Mouse (Mus musculus) ES-Bruce4 (cell line): ENCODE measurements around the gene Xcl1. TPM values are rescaled to one million over a fixed set of nuclear protein-coding genes. Genes with fewer than 3 reads are reported as not detected.
"Not testable (repeated sequence)": the region's sequence is repeated elsewhere in the genome, so short reads cannot be mapped to it uniquely, and the experiment has no call there.

Experiments
- H3K27ac ChIP-seq: 2 replicates; pipeline ENCODE4 v1.5.1; 2012; ENCODE audit warnings: low read length, inconsistent platforms; ENCODE audit not compliant: insufficient read depth
- H3K27me3 ChIP-seq: 2 replicates; pipeline ENCODE4 v1.6.1; 2012; ENCODE audit warnings: mild to moderate bottlenecking, low read length, inconsistent platforms; ENCODE audit not compliant: control insufficient read depth, poor library complexity, insufficient read depth, severe bottlenecking
- H3K36me3 ChIP-seq: 2 replicates; pipeline ENCODE4 v1.6.1; 2012; ENCODE audit warnings: inconsistent platforms, mild to moderate bottlenecking, low read length, moderate library complexity; ENCODE audit not compliant: control insufficient read depth, poor library complexity, insufficient read depth, severe bottlenecking
- H3K4me1 ChIP-seq: one replicate; pipeline ENCODE4 v1.8.1; 2011; ENCODE audit warnings: low read length; ENCODE audit not compliant: control insufficient read depth, insufficient read depth
- H3K4me3 ChIP-seq: 2 replicates; pipeline ENCODE4 v1.5.1; 2011; ENCODE audit warnings: low read depth, mild to moderate bottlenecking, low read length
- H3K9ac ChIP-seq: 2 replicates; pipeline ENCODE4 v1.6.1; 2012; ENCODE audit warnings: low read depth, mild to moderate bottlenecking, inconsistent platforms; ENCODE audit not compliant: poor library complexity, severe bottlenecking
- H3K9me3 ChIP-seq: replicated peaks from 2 replicates; pipeline ENCODE4 v1.6.1; 2012; ENCODE audit warnings: mild to moderate bottlenecking, low read length, inconsistent platforms; ENCODE audit not compliant: control insufficient read depth, poor library complexity, insufficient read depth, severe bottlenecking
- CTCF ChIP-seq: IDR thresholded peaks from one replicate; pipeline ENCODE4 v1.8.1; 2011; ENCODE audit warnings: low read depth, low read length
- EP300 ChIP-seq: IDR thresholded peaks from 2 replicates; pipeline ENCODE4 v1.6.1; 2011; ENCODE audit warnings: low read depth, low read length; ENCODE audit not compliant: insufficient read depth
- POLR2A ChIP-seq: IDR thresholded peaks from one replicate; pipeline ENCODE4 v1.8.1; 2011; ENCODE audit warnings: low read length; ENCODE audit not compliant: insufficient read depth
- polyA plus RNA-seq: library from polyadenylated mRNA; stranded (reverse); fragments of >200 nt; gene quantifications from 2 replicates; pipeline ENCODE4 v1.2.4, GENCODE M21; 2011; ENCODE audit warnings: low read depth; ENCODE audit not compliant: missing spikeins, insufficient read depth, insufficient read length

Xcl1 gene
- not detected in 2 replicates for polyA plus RNA-seq

DNA sequence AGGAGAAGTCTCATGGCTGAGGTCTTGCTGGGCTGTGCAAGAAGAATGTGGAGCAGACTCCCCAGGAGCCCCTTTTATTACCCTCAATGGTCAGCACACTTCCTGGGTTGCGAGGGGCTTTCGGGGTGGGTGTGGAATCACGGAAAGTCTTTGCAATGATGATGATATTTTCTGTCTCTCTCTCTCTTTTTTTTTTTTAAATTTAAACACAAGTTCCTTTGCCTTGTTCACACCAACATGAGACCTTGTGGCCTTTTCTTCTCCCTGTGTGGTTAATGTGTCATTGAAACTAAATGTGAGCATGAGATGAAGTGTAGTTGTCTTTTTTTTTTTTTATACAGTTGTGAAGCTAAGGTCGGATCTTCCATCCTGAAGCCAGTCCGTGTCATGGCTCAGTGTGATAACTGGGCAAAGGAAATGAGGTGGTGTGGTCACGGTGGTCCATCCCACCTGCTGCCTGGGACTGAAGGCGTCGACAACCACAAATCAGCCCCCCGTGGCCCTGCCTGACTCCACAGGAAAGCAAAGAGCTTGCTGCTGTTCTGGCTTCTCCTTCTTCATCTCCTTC lies at the start of gene Xcl1:
Gene Xcl1, minus strand, starts transcription at position 51 of the 568 bp plus-strand sequence.
- H3K27me3 ChIP-seq = no peaks in the 10 kb centered on the region; the same call in 1 of the 2 replicates
- TF ChIP-seq EP300 = no peak
- no peak for TF ChIP-seq CTCF
- no peak for TF ChIP-seq POLR2A
- H3K9ac ChIP-seq = no peak within 1 kb of the TSS
- H3K4me1 ChIP-seq = no peaks in the 10 kb centered on the region
- no peaks in the 10 kb centered on the region for H3K9me3 ChIP-seq
- H3K4me3 ChIP-seq = no peak within 1 kb of the TSS
- H3K36me3 ChIP-seq = no peaks in the 10 kb centered on the region
- no peak within 1 kb of the TSS for H3K27ac ChIP-seq

- H3K27me3 ChIP-seq, H3K4me1 ChIP-seq, H3K9ac ChIP-seq, H3K27ac ChIP-seq, H3K4me3 ChIP-seq, H3K36me3 ChIP-seq: not testable (repeated sequence)
- peaks cover 12% of the 10 kb centered on the region; the same call in 1 of the 2 replicates for H3K9me3 ChIP-seq
These were observed 49.4 kb upstream of the Xcl1 start for GRCm38 (mm10) chr1:164984681-164985080.

GRCm38 (mm10) chr1:164977351-164977750 lies 42.0 kb upstream of the Xcl1 start:
- Histone ChIP-seq H3K9ac (no peak overlapping the region), H3K4me1 (no peaks in the 10 kb centered on the region), H3K9me3 (no peaks in the 10 kb centered on the region; the same call in 1 of the 2 replicates), H3K36me3 (no peaks in the 10 kb centered on the region), H3K27ac (no peak overlapping the region), H3K27me3 (no peaks in the 10 kb centered on the region), H3K4me3 (no peak overlapping the region)
- no peak for TF ChIP-seq CTCF
- TF ChIP-seq EP300 = no peak
- TF ChIP-seq POLR2A = no peak

- Histone ChIP-seq H3K36me3 (no peaks in the 10 kb centered on the region), H3K4me3 (no peak overlapping the region), H3K9me3 (no peaks in the 10 kb centered on the region; the same call in 1 of the 2 replicates), H3K27me3 (no peaks in the 10 kb centered on the region), H3K9ac (no peak overlapping the region), H3K4me1 (no peaks in the 10 kb centered on the region), H3K27ac (no peak overlapping the region)
- no peak for TF ChIP-seq EP300
- TF ChIP-seq POLR2A = no peak
- no peak for TF ChIP-seq CTCF
These were observed 40.4 kb upstream of the Xcl1 start for GRCm38 (mm10) chr1:164975729-164976128.

DNA sequence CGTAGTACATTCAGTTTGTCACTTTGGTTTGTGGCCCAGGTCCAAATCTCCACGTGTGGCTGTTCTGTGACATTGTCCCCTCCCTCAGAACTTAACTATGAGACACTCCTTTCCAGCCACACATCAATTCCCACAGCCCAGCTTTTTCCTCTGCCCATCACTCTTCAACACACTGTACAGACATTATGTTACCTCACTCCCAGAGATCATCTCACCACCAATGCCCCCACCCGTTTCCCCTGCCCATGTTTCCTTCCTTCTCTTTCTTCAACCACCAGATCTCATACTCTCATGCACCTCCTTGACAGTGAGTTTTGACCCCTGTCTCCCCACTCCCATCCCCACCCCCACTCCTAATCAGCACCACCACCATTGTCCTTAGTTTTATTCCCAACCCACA lies 39.9 kb upstream of the Xcl1 start:
- Histone ChIP-seq H3K27ac (no peak overlapping the region), H3K9ac (no peak overlapping the region), H3K4me1 (no peaks in the 10 kb centered on the region), H3K27me3 (no peaks in the 10 kb centered on the region), H3K36me3 (no peaks in the 10 kb centered on the region), H3K9me3 (no peaks in the 10 kb centered on the region; the same call in 1 of the 2 replicates), H3K4me3 (no peak overlapping the region)
- TF ChIP-seq CTCF (no peak), POLR2A (no peak), EP300 (no peak)

- no peaks in the 10 kb centered on the region for H3K27me3 ChIP-seq
- H3K36me3 ChIP-seq = no peaks in the 10 kb centered on the region
- H3K27ac ChIP-seq = no peak overlapping the region
- no peaks in the 10 kb centered on the region for H3K4me1 ChIP-seq
- no peaks in the 10 kb centered on the region; the same call in 1 of the 2 replicates for H3K9me3 ChIP-seq
- TF ChIP-seq EP300 = no peak
- no peak for TF ChIP-seq POLR2A
- no peak for TF ChIP-seq CTCF
- H3K9ac ChIP-seq = no peak overlapping the region
- no peak overlapping the region for H3K4me3 ChIP-seq
These were observed 38.5 kb upstream of the Xcl1 start for GRCm38 (mm10) chr1:164973790-164974189.
